Mouse (Mus musculus): ENCODE results near the gene Dmbx1. TPM values are rescaled to one million over a fixed set of nuclear protein-coding genes. Genes with fewer than 3 reads are reported as not detected.
A peak's percentile ranks its signal among the peaks of the same experiment; 100 is the strongest.

Gene Dmbx1
- total RNA-seq, 1 experiment, result 0.18 TPM

DNA sequence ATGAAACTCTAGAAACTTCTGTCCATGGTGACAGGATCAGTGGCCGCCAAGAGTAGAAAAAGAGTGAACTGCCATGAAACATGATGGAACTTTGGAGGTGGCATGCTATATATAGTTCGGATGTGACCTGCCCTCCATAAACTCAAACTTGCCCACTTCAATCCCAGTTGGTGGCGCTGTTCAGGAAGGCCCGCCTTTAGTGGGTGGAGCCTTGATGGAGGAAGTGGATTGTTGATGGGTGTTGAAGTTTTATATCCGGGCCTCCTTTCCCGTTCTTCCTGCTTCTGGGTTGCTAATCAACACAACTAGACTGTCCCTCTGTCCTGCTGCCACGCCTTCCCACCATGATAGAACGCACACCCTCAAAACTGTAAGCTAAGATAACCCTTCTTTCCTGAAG is 45.2 kb upstream of the Dmbx1 start:
- Histone ChIP-seq H3K36me3 (ENCODE audit: control insufficient read depth, insufficient read depth, low read length, poor library complexity, severe bottlenecking) (no peaks in the 10 kb centered on the region), H3K9me3 (ENCODE audit: control insufficient read depth, insufficient read depth, low read depth, low read length) (no peaks in the 10 kb centered on the region), H3K27ac (ENCODE audit: insufficient read depth, low read depth, low read length, poor library complexity, severe bottlenecking) (no peak overlapping the region), H3K4me3 (ENCODE audit: insufficient read depth in 1 of 2, low read depth in 1 of 2, low read length in 2 of 2, poor library complexity in 1 of 2, severe bottlenecking in 1 of 2) (peak overlapping the region in 1 of 2 experiments; percentile 69; a peak in 2 of 4 replicates), H3K9ac (ENCODE audit: insufficient read depth, low read depth, low read length, poor library complexity, severe bottlenecking) (no peak overlapping the region), H3K4me1 (ENCODE audit: control insufficient read depth in 2 of 2, insufficient read depth in 2 of 2, low read length in 2 of 2, poor library complexity in 1 of 2) (peaks cover 5 to 10% of the 10 kb centered on the region in 2 experiments; a peak in 3 of 4 replicates)
- no peak for DNase-seq (ENCODE audit: low read depth, low spot score)
- TF ChIP-seq CHD2 (IDR thresholded peaks at IDR 0.05; ENCODE audit: low read depth, low read length) (no peak), ZNF384 (IDR thresholded peaks at IDR 0.05; ENCODE audit: low read depth, low read length) (no peak), MAFK (IDR thresholded peaks at IDR 0.05; ENCODE audit: insufficient read depth, low read depth, low read length) (no peak), HCFC1 (IDR thresholded peaks at IDR 0.05; ENCODE audit: borderline replicate concordance, insufficient read depth, low read length) (no peak), ZC3H11A (IDR thresholded peaks at IDR 0.05; ENCODE audit: borderline replicate concordance, low read depth, low read length) (no peak)
- in situ Hi-C loops (cut with MboI; ENCODE audit: low sequenced_read_pairs in 2 of 2, unreplicated experiment in 2 of 2), result loop anchor here (5.0 to 25.0 kb wide), 4 partner anchors 78 to 250 kb away; partner anchors contain the start of gene Efcab14 (in 2 of the 2)

DNA sequence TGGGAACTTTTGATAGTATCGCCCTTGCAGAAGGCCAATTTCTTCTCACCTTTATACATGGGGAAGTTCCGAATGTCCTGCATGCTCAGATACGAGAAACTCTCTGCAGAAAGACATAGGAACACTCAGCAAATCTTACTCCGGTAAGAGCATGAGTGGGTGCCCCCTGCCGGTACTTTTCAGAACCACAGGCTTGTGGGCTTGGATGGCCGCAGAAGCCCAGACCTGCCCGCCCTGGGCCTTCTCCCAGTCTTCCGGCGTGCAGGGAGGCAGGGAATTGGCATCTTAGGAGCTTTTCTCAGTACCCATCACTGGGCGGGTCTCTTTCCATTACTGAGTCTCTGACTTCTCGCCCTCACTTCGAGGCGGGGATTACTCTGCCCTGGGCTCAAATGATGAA is 44.4 kb upstream of the Dmbx1 start:
- Histone ChIP-seq H3K9ac (ENCODE audit: insufficient read depth, low read depth, low read length, poor library complexity, severe bottlenecking) (peak overlapping the region; percentile 60), H3K4me1 (ENCODE audit: control insufficient read depth in 2 of 2, insufficient read depth in 2 of 2, low read length in 2 of 2, poor library complexity in 1 of 2) (peaks cover 5 to 10% of the 10 kb centered on the region in 2 experiments; a peak in 3 of 4 replicates), H3K9me3 (ENCODE audit: control insufficient read depth, insufficient read depth, low read depth, low read length) (no peaks in the 10 kb centered on the region), H3K27ac (ENCODE audit: insufficient read depth, low read depth, low read length, poor library complexity, severe bottlenecking) (no peak overlapping the region), H3K36me3 (ENCODE audit: control insufficient read depth, insufficient read depth, low read length, poor library complexity, severe bottlenecking) (no peaks in the 10 kb centered on the region), H3K4me3 (ENCODE audit: insufficient read depth in 1 of 2, low read depth in 1 of 2, low read length in 2 of 2, poor library complexity in 1 of 2, severe bottlenecking in 1 of 2) (peak overlapping the region; percentile 5 to 69; a peak in 3 of 4 replicates)
- TF ChIP-seq MAFK (IDR thresholded peaks at IDR 0.05; ENCODE audit: insufficient read depth, low read depth, low read length) (peak; percentile 62; the same call in 1 of the 2 replicates), CHD2 (IDR thresholded peaks at IDR 0.05; ENCODE audit: low read depth, low read length) (no peak), ZNF384 (IDR thresholded peaks at IDR 0.05; ENCODE audit: low read depth, low read length) (0 out of 2 replicates have a peak, but pooled peaks have one; percentile 28), HCFC1 (IDR thresholded peaks at IDR 0.05; ENCODE audit: borderline replicate concordance, insufficient read depth, low read length) (no peak), ZC3H11A (IDR thresholded peaks at IDR 0.05; ENCODE audit: borderline replicate concordance, low read depth, low read length) (peak; percentile 24; the same call in 1 of the 2 replicates)
- DNase-seq (ENCODE audit: low read depth, low spot score), result peak; percentile 80
- in situ Hi-C loops (cut with MboI; ENCODE audit: low sequenced_read_pairs in 2 of 2, unreplicated experiment in 2 of 2), result loop anchor here (5.0 to 25.0 kb wide), 4 partner anchors 77 to 249 kb away; partner anchors contain the start of gene Efcab14 (in 2 of the 2)

DNA sequence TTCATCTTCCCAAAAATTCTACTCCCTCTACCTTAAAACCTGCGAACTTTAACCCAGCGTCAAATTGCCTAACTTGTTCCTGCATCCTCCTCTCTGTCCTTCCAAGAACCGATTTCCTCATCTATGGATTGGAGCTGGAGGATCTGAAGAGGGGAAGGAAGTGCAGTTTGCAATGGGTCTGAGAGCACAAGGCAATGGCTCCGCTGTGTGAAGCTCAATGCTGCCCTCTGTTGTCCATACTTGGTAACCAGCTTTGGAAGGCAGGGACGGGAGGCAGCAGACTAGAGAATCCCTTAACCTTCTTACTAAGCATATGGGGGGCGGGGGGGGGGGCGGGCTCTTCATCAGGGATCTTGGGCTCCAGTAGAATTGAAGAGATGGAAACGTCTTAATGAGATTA is 41.0 kb upstream of the Dmbx1 start:
- peak; percentile 78 for DNase-seq (ENCODE audit: low read depth, low spot score)
- Histone ChIP-seq H3K4me1 (ENCODE audit: control insufficient read depth in 2 of 2, insufficient read depth in 2 of 2, low read length in 2 of 2, poor library complexity in 1 of 2) (peaks cover 5 to 15% of the 10 kb centered on the region in 2 experiments; a peak in 3 of 4 replicates), H3K4me3 (ENCODE audit: insufficient read depth in 1 of 2, low read depth in 1 of 2, low read length in 2 of 2, poor library complexity in 1 of 2, severe bottlenecking in 1 of 2) (no peak overlapping the region), H3K9me3 (ENCODE audit: control insufficient read depth, insufficient read depth, low read depth, low read length) (no peaks in the 10 kb centered on the region), H3K9ac (ENCODE audit: insufficient read depth, low read depth, low read length, poor library complexity, severe bottlenecking) (no peak overlapping the region), H3K36me3 (ENCODE audit: control insufficient read depth, insufficient read depth, low read length, poor library complexity, severe bottlenecking) (no peaks in the 10 kb centered on the region), H3K27ac (ENCODE audit: insufficient read depth, low read depth, low read length, poor library complexity, severe bottlenecking) (no peak overlapping the region)
- TF ChIP-seq ZC3H11A (IDR thresholded peaks at IDR 0.05; ENCODE audit: borderline replicate concordance, low read depth, low read length) (peak; percentile 84; the same call in 1 of the 2 replicates), MAFK (IDR thresholded peaks at IDR 0.05; ENCODE audit: insufficient read depth, low read depth, low read length) (no peak), ZNF384 (IDR thresholded peaks at IDR 0.05; ENCODE audit: low read depth, low read length) (no peak), HCFC1 (IDR thresholded peaks at IDR 0.05; ENCODE audit: borderline replicate concordance, insufficient read depth, low read length) (no peak), CHD2 (IDR thresholded peaks at IDR 0.05; ENCODE audit: low read depth, low read length) (no peak)
- in situ Hi-C loops (cut with MboI; ENCODE audit: low sequenced_read_pairs in 2 of 2, unreplicated experiment in 2 of 2), result loop anchor here (5.0 to 25.0 kb wide), 4 partner anchors 73 to 246 kb away; partner anchors contain the start of gene Efcab14 (in 2 of the 2)

DNA sequence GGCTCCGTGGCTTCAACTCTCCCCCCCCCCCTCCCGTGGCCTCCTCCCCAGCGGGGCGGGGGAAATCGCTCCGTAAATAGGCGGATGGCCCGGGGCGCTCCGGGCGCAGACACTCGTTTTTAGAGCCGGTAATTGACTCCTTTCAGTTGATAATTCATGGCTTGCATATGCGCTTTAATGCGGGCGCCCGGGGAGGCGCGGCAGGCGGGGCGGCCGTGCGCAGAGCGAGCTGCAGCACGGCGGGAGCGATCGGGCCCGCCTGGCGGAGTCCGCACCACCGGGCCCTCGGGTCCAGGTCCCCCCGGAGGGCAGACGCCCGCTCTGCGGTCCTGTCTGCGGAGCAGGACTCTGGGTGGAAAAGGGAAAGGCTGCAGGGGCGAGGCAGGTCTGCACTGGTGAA is 39.7 kb upstream of the Dmbx1 start:
- Histone ChIP-seq H3K4me1 (ENCODE audit: control insufficient read depth in 2 of 2, insufficient read depth in 2 of 2, low read length in 2 of 2, poor library complexity in 1 of 2) (peaks cover 2 to 7% of the 10 kb centered on the region in 2 experiments; a peak in 2 of 4 replicates), H3K9me3 (ENCODE audit: control insufficient read depth, insufficient read depth, low read depth, low read length) (no peaks in the 10 kb centered on the region), H3K4me3 (ENCODE audit: insufficient read depth in 1 of 2, low read depth in 1 of 2, low read length in 2 of 2, poor library complexity in 1 of 2, severe bottlenecking in 1 of 2) (peak overlapping the region; percentile 17 to 34; a peak in 2 of 4 replicates), H3K9ac (ENCODE audit: insufficient read depth, low read depth, low read length, poor library complexity, severe bottlenecking) (no peak overlapping the region), H3K36me3 (ENCODE audit: control insufficient read depth, insufficient read depth, low read length, poor library complexity, severe bottlenecking) (no peaks in the 10 kb centered on the region), H3K27ac (ENCODE audit: insufficient read depth, low read depth, low read length, poor library complexity, severe bottlenecking) (no peak overlapping the region)
- TF ChIP-seq MAFK (IDR thresholded peaks at IDR 0.05; ENCODE audit: insufficient read depth, low read depth, low read length) (no peak), CHD2 (IDR thresholded peaks at IDR 0.05; ENCODE audit: low read depth, low read length) (no peak), ZNF384 (IDR thresholded peaks at IDR 0.05; ENCODE audit: low read depth, low read length) (no peak), ZC3H11A (IDR thresholded peaks at IDR 0.05; ENCODE audit: borderline replicate concordance, low read depth, low read length) (no peak), HCFC1 (IDR thresholded peaks at IDR 0.05; ENCODE audit: borderline replicate concordance, insufficient read depth, low read length) (no peak)
- no peak for DNase-seq (ENCODE audit: low read depth, low spot score)
- in situ Hi-C loops (cut with MboI; ENCODE audit: low sequenced_read_pairs in 2 of 2, unreplicated experiment in 2 of 2), result loop anchor here in 1 of 2 experiments (25.0 kb wide), 1 partner anchor 242 kb away; the partner anchor contains the start of gene Efcab14

Data from ES-E14 (cell line).